Mouse (Mus musculus) erythroblast, embryonic 14.5 days (primary cell): ENCODE results near the gene Defa22.
"Not testable (repeated sequence)": the region's sequence is repeated elsewhere in the genome, so short reads cannot be mapped to it uniquely, and the experiment has no call there.

Experiments used
- GATA1 ChIP-seq: IDR thresholded peaks from 2 replicates; pipeline ENCODE4 v1.6.1; 2012; ENCODE audit warnings: low read length, inconsistent platforms, mixed read lengths
- TAL1 ChIP-seq: IDR thresholded peaks from 3 replicates; pipeline ENCODE4 v1.6.1; 2012; ENCODE audit warnings: low read length, inconsistent platforms, mixed read lengths

DNA sequence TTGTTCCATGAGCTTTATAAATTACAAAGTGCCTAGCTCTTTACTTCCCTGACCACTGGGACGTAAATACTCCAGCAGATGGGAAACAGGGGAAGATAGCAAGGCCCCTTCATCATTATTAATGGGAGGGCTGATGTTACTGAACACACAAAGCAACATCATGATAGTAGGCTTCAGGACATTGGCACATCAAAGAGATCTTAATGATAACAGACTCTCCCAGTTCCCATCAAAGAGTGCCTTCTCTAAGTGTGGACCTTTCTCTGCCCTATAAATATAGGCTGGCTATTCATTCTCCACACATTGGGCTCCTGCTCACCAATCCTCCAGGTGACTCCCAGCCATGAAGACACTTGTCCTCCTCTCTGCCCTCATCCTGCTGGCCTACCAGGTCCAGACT lies at the start of gene Defa22:
- not testable (repeated sequence) for TF ChIP-seq GATA1, TAL1
